Mouse (Mus musculus): ENCODE data around the gene Nck2.
"Not testable (repeated sequence)": the region's sequence is repeated elsewhere in the genome, so short reads cannot be mapped to it uniquely, and the experiment has no call there.

The Nck2 gene

DNA sequence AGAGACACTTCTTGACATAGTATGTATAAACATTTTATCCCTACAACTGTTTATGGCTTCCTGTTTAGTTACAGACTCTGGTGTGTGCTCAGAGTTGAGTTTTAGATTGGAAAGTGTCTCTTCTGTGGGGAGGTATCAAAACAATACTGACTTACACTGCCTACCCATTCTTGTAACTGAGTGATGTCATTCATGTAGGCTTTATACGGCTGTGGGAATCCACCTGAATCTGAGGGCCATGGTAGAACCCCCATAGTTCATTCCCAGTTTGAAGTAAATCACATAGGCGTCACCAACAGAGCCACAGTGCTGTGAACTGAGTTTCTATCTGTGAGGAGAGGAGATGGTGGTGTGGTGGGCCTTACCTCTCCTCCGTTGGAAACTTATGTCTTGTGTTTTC, 92.6 kb downstream of the Nck2 start:
- no peak for DNase-seq

DNA sequence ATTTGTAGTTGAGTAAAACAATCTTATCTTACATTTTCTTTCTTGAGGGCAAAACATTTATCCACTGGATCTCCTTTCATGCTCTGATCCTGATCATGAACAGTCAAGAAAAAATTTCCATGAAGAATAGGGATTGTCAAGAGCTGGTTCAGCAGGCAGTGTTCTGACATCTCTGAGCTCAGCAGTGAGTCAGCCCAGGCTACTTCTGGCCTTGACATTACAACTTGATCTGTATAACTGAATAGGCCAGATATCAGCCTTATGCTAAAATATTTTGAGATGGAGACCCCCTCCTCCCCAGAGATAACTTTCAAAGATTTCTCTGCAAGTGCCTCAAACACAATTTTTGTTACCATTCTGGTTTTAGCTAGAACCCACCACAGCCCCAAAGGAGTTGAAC, 93.1 kb downstream of the Nck2 start:
- no peak for DNase-seq

DNA sequence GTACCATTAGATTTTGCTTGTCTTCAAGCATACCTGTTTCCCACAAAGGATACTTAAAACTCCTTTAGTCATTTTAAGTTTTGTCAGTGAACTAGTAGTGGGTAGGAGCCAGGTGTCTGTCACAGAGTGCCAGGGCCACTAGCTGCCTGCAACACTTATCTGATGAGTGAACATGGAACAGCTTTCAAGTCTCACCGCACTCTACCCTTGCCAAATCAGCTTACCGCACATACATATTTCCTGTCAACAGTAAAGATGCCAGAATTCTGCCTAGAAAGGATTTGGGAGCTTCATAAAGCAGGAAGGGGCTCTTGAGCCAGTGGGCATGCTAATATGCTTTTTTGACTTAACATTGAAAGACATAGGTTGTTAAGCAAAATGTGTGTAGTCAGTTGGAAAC, 94.3 kb downstream of the Nck2 start:
- no peak for DNase-seq

GRCm38 (mm10) chr1:43539689-43540380, 95.5 kb downstream of the Nck2 start:
- no peak for DNase-seq

- no peak for DNase-seq
Observed at GRCm38 (mm10) chr1:43542339-43542738, 98.0 kb downstream of the Nck2 start.

DNA sequence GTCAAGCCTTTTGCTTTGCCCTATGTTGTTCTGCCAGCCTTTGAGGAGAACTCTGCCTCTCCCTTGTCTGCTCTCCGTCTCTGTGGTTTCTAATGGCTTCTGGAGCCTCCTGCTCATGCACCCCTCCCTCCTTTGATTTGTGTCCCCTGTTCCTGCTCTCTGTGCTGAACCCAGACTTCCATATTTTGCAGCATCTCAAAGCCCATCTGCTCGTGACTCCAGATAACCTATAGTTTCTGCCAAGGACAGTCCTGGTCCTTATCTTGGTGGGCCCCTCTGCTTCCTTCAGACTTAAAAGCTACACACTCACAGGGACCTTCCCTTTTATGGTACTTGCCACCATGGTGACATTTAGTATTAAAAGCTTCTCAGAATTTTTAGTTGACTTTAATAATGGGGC, 103.3 kb downstream of the Nck2 start:
- no peak for DNase-seq

- no peak for DNase-seq
Observed at GRCm38 (mm10) chr1:43548749-43549148, 104.4 kb downstream of the Nck2 start.

DNA sequence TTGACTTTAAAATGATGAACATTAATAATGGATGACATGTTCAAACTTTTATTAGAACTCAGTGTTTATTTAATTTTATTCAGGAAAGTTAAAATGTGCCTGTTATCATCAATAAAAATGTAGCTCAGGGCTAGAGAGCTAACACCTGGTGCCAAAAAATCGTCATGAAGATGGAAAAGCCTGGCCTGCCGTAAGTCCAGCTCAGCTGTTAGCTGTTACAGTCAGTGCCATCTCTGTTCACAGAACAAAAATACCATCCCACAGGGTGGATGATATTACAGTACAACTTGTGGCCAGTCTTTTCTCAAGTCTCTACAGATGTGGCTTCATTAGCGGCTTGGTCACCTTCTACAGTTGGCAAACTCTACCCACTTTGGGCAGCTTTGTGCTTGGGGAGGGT, 106.1 kb downstream of the Nck2 start:
- no peak for DNase-seq

- DNase-seq: not testable (repeated sequence)
Observed at GRCm38 (mm10) chr1:43553989-43554679, 109.8 kb downstream of the Nck2 start.

- DNase-seq: no peak
Observed at GRCm38 (mm10) chr1:43555222-43555974, 111.0 kb downstream of the Nck2 start.

- DNase-seq: no peak
Observed at GRCm38 (mm10) chr1:43558329-43558728, 114.0 kb downstream of the Nck2 start.

- no peak for DNase-seq
Observed at GRCm38 (mm10) chr1:43559043-43559692, 114.8 kb downstream of the Nck2 start.

DNA sequence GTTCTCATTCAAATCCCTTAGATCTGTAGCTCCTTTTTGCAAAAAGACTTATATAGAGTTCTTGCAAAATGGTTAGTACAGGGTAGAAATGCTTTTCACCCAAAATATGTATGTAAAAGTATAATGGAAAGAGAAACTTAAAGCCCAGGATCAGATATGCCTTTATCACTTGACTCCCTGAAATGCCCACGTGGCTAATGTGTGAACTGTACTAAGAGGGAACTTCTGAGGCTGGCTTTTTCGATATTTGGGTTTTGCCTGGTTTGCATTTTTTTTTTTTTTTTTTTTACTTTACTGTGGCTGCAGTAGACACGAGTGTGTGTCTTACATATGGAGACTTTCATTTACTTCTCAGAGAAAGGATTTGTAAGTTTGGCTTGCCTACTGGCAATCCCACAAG, 116.7 kb downstream of the Nck2 start:
- no peak for DNase-seq

DNA sequence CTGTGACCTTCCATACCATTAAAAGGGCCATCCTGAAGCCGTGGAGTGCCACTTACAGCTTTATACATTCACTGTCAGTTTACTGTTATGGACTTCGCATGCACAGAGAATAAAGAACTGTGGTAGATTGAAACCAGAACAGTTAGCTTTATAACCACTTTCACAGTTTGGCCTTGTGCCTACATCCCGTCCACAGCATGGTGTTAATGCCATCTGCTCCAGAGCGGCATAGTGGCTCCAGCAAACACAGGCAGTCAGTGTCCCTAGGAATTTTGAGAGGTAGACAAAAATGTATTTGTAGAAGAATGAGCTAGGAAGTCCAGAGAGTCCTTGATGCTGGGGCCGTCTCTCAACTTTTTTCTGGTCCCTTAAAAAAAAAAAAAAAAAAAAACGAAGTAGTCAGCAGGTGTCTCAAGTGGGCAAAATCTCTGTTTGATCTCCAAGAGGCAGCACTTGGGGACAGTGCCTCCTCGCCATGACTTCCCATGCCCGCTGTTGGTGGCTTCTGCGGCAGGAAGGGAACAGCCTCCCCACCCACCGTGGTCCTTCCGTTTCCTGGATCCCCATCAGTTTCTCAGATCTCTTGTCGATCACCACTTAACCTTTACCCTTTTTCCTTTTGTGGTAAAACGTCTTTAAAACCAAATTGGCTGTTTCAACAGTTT, 117.8 kb downstream of the Nck2 start:
- DNase-seq: no peak

- no peak for DNase-seq
Observed at GRCm38 (mm10) chr1:43565260-43565659, 120.9 kb downstream of the Nck2 start.

GRCm38 (mm10) chr1:43566677-43567377, 122.4 kb downstream of the Nck2 start:
- DNase-seq: no peak

- no peak for DNase-seq
Observed at GRCm38 (mm10) chr1:43568824-43569223, 124.4 kb downstream of the Nck2 start.

DNA sequence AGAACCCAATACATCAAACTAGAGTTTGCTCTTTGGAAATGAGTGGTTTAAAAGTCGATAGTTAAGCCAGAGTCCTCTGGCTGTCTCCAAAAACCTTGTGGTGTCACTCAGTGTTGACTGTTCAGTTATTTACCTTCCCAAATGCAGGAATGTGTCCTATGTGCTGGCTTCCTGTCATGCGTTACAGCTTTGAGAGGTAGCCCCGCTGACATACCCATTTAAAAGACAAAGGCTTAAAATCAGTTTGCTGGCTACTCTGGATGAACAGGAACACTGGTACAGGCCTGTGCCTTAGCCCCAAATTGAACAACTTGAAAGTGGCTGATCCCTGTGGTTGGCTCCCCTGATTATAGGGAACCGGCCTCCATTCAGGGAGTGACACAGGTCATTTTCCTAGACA, 126.7 kb downstream of the Nck2 start:
- DNase-seq: no peak

DNA sequence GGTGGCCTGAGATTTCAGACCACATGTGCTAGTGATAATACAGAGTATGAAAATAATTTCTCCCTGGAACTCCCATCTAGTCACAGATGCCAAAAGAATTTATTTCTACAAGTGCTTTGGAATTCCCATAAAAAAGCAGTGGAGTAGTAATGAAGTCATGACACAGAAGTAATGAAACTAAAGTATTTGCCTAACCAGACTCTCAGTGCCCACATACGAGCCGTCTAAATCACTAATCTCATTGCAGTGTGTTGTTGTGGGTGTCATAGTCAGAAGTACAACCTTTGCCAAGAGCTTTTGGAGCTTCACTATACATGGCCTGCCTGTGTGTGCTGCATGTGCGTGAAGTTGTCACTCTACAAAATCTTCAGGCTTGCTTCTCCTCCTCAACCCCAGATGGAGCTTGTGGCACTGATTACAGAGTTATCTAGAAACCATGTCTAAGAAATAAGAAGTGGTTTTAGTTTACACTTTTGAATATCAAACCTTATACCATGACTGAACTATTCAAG, 130.5 kb downstream of the Nck2 start:
- DNase-seq: no peak

- no peak for DNase-seq
Observed at GRCm38 (mm10) chr1:43577371-43577770, 133.0 kb downstream of the Nck2 start.

DNA sequence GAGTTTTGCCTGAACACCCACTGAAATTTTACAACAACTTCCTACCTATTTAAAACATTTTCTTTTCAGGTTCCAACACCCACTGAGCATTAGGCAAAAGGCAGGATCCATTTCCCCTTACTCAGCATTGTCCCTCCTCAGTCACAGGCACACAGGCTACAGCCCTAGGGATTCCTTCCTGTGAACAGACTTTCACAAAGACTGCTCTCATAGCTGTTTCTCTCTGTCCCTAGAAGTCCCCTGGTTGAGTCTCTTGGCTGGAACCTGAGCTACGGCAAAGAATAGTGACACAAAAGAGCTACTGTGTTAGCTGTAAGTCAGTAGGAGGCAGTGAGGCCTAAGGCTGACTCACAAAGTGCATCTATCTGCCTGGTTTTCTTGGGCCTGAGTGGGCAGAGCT, 139.2 kb downstream of the Nck2 start:
- no peak for DNase-seq

- no peak for DNase-seq
Observed at GRCm38 (mm10) chr1:43589001-43589400, 144.6 kb downstream of the Nck2 start.

Data from kidney, adult 8-10 months (tissue).